In the genomic region with DNA sequence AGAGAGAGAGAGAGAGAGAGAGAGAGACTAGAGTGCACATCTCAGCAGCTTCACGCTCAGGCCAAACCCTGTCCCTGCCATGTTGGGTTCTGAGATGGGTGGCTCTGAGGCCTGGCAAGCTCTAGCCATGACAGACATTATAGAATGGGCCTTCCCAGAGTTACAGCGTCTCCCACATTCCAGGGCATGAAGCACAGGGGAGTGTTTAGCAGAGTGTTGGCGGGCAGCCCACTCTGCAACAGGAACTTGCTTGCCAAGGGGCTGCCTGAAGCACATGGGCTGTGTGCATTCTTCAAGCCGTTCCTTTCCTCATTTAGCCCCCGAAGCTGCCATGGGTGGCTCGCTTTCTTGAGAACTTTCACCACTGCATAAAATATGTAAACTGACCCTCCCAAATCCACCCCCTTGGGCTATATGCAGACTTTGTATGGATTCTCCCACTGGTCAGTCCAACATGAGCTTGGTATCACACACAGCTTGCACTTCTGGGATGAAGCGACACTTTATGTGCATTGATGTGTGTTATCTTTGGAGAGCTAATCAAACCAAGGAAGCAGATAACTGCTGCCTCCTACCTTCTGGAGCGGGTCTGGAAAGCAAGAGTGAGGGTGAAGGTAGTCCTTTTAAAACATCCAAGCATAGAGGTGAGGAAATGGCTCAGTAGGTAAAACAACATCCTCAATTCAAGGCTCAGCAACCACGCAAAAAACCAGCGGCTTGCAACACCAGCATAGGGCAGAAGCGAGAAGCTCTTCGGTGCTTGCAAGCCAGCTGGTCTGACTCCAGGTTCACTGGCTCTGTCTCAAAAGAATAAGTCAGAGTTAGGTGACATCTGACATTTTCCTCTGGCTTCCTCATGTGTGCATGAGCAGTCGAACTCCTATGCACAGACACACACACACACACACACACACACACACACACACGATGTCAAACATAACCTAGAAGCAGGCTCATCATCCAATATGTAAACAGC, we compare ENCODE assay signal across 9 mouse cellular contexts.
A peak's percentile ranks its signal among the peaks of the same experiment; 100 is the strongest.
DNase-seq lines count a peak whose midpoint lies in the region; ATAC-seq lines count a peak whose summit lies in the region.
"Had no signal": no experiment of that assay in that cellular context is flagged by ENCODE, and none has a peak within 500 bp of the region (broad histone marks: within the 10 kb centered on the region; RNA-seq: fewer than 3 reads in every experiment).

No protein-coding gene starts in this region.

- no peaks in the 10 kb centered on the region for H3K36me3 ChIP-seq in forebrain, embryonic 15.5 days
- 0 out of 2 replicates have a peak, but pooled peaks cover 3% of the 10 kb centered on the region for H3K36me3 ChIP-seq in heart, embryonic 16.5 days (ENCODE audit: control insufficient read depth, insufficient read depth)

- peaks cover 16% of the 10 kb centered on the region for H3K4me1 ChIP-seq in forebrain, embryonic 15.5 days
- peaks cover 14% of the 10 kb centered on the region for H3K4me1 ChIP-seq in heart, embryonic 16.5 days (ENCODE audit: control insufficient read depth, insufficient read depth, low read length)

- no peak overlapping the region for H3K27ac ChIP-seq in forebrain, embryonic 15.5 days (replicated peaks)
- peak overlapping the region; percentile 87 for H3K27ac ChIP-seq in heart, embryonic 16.5 days (ENCODE audit: low read length)

- no peaks in the 10 kb centered on the region for H3K9me3 ChIP-seq in forebrain, embryonic 15.5 days
- H3K9me3 ChIP-seq in heart, embryonic 16.5 days (replicated peaks; ENCODE audit: control insufficient read depth, low read length), result peaks cover 3% of the 10 kb centered on the region; the same call in 1 of the 2 replicates

- 65% methylated on average over 14 of the region's 14 CpGs for WGBS in forebrain, embryonic 15.5 days
- WGBS in heart, embryonic 16.5 days, result 32% methylated on average over 14 of the region's 14 CpGs

- no peak overlapping the region for H3K4me2 ChIP-seq in forebrain, embryonic 15.5 days (replicated peaks)
- H3K4me2 ChIP-seq in heart, embryonic 16.5 days (ENCODE audit: low read depth, low read length), result peak overlapping the region; percentile 45

- H3K27me3 ChIP-seq in forebrain, embryonic 15.5 days, result no peaks in the 10 kb centered on the region
- no peaks in the 10 kb centered on the region for H3K27me3 ChIP-seq in heart, embryonic 16.5 days (ENCODE audit: control insufficient read depth, insufficient read depth, low read length)
- H3K27me3 ChIP-seq: CH12.LX had no signal

- H3K4me3 ChIP-seq in forebrain, embryonic 15.5 days, result no peak overlapping the region
- no peak overlapping the region; the same call in 1 of the 2 replicates for H3K4me3 ChIP-seq in heart, embryonic 16.5 days (ENCODE audit: low read length)

- no peak overlapping the region for H3K9ac ChIP-seq in forebrain, embryonic 15.5 days (replicated peaks)
- H3K9ac ChIP-seq in heart, embryonic 16.5 days (ENCODE audit: low read length), result peak overlapping the region; percentile 14; the same call in 1 of the 2 replicates

- ATAC-seq in forebrain, embryonic 15.5 days (replicated peaks), result peak; percentile 93
- ATAC-seq in heart, embryonic 16.5 days (replicated peaks; ENCODE audit: extremely low read depth, insufficient read depth, low FRiP score), result peak; percentile 94

- DNase-seq in layer of hippocampus, adult 11-12 months (ENCODE audit: low spot score), result peak; percentile 7
- no peak for DNase-seq in layer of hippocampus, adult 8-10 months (ENCODE audit: low spot score in 2 of 2)
- peak; percentile 82 for DNase-seq in kidney, postnatal 10 days
- DNase-seq in lung, postnatal 25 days (ENCODE audit: low spot score), result peak; percentile 70
- DNase-seq in urinary bladder, postnatal 36 days (ENCODE audit: low spot score in 2 of 2), result peak; percentile 14 to 64
- DNase-seq in T-cell, adult 2 months (ENCODE audit: low spot score), result no peak

Comparison
In these comparisons a context has a peak if more than half of its experiments do, and no peak if none do; other contexts are left out.
1. DNase-seq: peak in layer of hippocampus, adult 11-12 months (single experiment), kidney, postnatal 10 days (single experiment), lung, postnatal 25 days (single experiment) and urinary bladder, postnatal 36 days (2 of 2); none in layer of hippocampus, adult 8-10 months (0 of 2) and T-cell, adult 2 months (single experiment).